Comparison of ENCODE assay signal across 9 mouse cellular contexts in genomic region chr2:126597279-126598241, GRCm38 (mm10). TPM values are rescaled to one million over a fixed set of nuclear protein-coding genes. Genes with fewer than 3 reads are reported as not detected.
A peak's percentile ranks its signal among the peaks of the same experiment; 100 is the strongest.
DNase-seq lines count a peak whose midpoint lies in the region; ATAC-seq and TF ChIP-seq lines count a peak whose summit lies in the region.
"Had no signal": no experiment of that assay in that cellular context is flagged by ENCODE, and none has a peak within 500 bp of the region (broad histone marks: within the 10 kb centered on the region; RNA-seq: fewer than 3 reads in every experiment).

No protein-coding gene starts in this region.

- peak overlapping the region; percentile 58 to 82 for H3K4me3 ChIP-seq in MEL (ENCODE audit: control insufficient read depth in 1 of 2, insufficient read depth in 1 of 2, low read depth in 2 of 2, low read length in 2 of 2)
- H3K4me3 ChIP-seq in cerebellum, adult 2 months (replicated peaks; ENCODE audit: insufficient read depth, low read depth, low read length), result no peak overlapping the region
- H3K4me3 ChIP-seq: limb, embryonic 12.5 days had no signal

- no peaks in the 10 kb centered on the region for H3K9me3 ChIP-seq in MEL (replicated peaks; ENCODE audit: insufficient read depth, low read length)
- H3K9me3 ChIP-seq: limb, embryonic 12.5 days had no signal

- no peaks in the 10 kb centered on the region for H3K27me3 ChIP-seq in MEL (ENCODE audit: control insufficient read depth in 1 of 2, insufficient read depth in 2 of 2, low read length in 2 of 2)
- no peaks in the 10 kb centered on the region for H3K27me3 ChIP-seq in cerebellum, adult 2 months (ENCODE audit: control insufficient read depth, insufficient read depth, low read length)
- H3K27me3 ChIP-seq: limb, embryonic 12.5 days had no signal

- WGBS in cerebellum, adult 2 months, result 72% methylated on average over 20 of the region's 20 CpGs

- TF ChIP-seq CTCF in MEL (IDR thresholded peaks at IDR 0.05 in 2 of 3, conservative IDR thresholded peaks at IDR 0.05 in 1 of 3; ENCODE audit: control insufficient read depth in 1 of 3, insufficient read depth in 1 of 3, low read depth in 2 of 3, low read length in 3 of 3, poor library complexity in 1 of 3, severe bottlenecking in 1 of 3), result no peak
- no peak for TF ChIP-seq CTCF in cerebellum, adult 2 months (IDR thresholded peaks at IDR 0.05; ENCODE audit: borderline replicate concordance, insufficient read depth, low read depth, low read length)

- no peaks in the 10 kb centered on the region for H3K79me2 ChIP-seq in MEL (ENCODE audit: control insufficient read depth, insufficient read depth, low read length, poor library complexity)

- TF ChIP-seq POLR2A in MEL (IDR thresholded peaks at IDR 0.05; ENCODE audit: control insufficient read depth in 1 of 2, insufficient read depth in 1 of 2, low read depth in 1 of 2, low read length in 2 of 2, poor library complexity in 1 of 2), result no peak
- TF ChIP-seq POLR2A in cerebellum, adult 2 months (IDR thresholded peaks at IDR 0.05; ENCODE audit: borderline replicate concordance, insufficient read depth, low read length), result no peak

- peak; percentile 15; the same call in 1 of the 2 replicates for ATAC-seq in neutrophil, adult 5-6 weeks (ENCODE audit: extremely low read depth, insufficient number of reproducible peaks, low FRiP score, poor library complexity, severe bottlenecking)
- ATAC-seq: hindbrain, embryonic 16.5 days had no signal

- peak; percentile 8 to 44 for DNase-seq in left cerebral cortex, postnatal 14 days (ENCODE audit: low spot score in 2 of 2)
- DNase-seq in left cerebral cortex, postnatal 4 days, result no peak
- peak; percentile 58 for DNase-seq in MEL (ENCODE audit: low read depth, low spot score)
- peak; percentile 85 for DNase-seq in induced T-regulatory cell, adult 2 months (ENCODE audit: low read depth)
- no peak for DNase-seq in c-Kit-positive CD71-positive TER-119-positive erythroid progenitor cells, embryonic 14.5 days (ENCODE audit: low spot score)
- no peak for DNase-seq in cerebellum, adult 2 months

- peak overlapping the region; percentile 54 for H3K9ac ChIP-seq in MEL (ENCODE audit: control insufficient read depth, low read depth, low read length, poor library complexity, severe bottlenecking)
- H3K9ac ChIP-seq: limb, embryonic 12.5 days had no signal

- H3K4me1 ChIP-seq in MEL (ENCODE audit: control insufficient read depth in 1 of 2, insufficient read depth in 2 of 2, low read length in 2 of 2), result peaks cover 3 to 11% of the 10 kb centered on the region in 2 experiments; a peak in 3 of 4 replicates
- H3K4me1 ChIP-seq in cerebellum, adult 2 months (ENCODE audit: control insufficient read depth, insufficient read depth, low read length), result no peaks in the 10 kb centered on the region

- no peak for TF ChIP-seq RAD21 in MEL (IDR thresholded peaks at IDR 0.05; ENCODE audit: low read depth, low read length)

- peaks cover 0 to 2% of the 10 kb centered on the region in 2 experiments; a peak in 2 of 4 replicates for H3K36me3 ChIP-seq in MEL (ENCODE audit: control insufficient read depth in 1 of 2, insufficient read depth in 2 of 2, low read length in 2 of 2)
- H3K36me3 ChIP-seq: limb, embryonic 12.5 days had no signal

- no peak for TF ChIP-seq EP300 in MEL (IDR thresholded peaks at IDR 0.05; ENCODE audit: low read depth in 1 of 2, low read length in 2 of 2)

- intact Hi-C loops in left cerebral cortex, postnatal 14 days (cut with DNase I), result loop anchor here (5.0 to 10.0 kb wide), 3 partner anchors 50 to 197 kb away; no protein-coding TSS in a partner anchor
- intact Hi-C loops in left cerebral cortex, postnatal 4 days (cut with DNase I), result loop anchor here (5.0 kb wide), 1 partner anchor 65 kb away; no protein-coding TSS in a partner anchor

- H3K27ac ChIP-seq in MEL (ENCODE audit: control insufficient read depth, low read depth, low read length), result 0 out of 2 replicates have a peak overlapping the region, but pooled peaks have one; percentile 24
- H3K27ac ChIP-seq in cerebellum, adult 2 months (ENCODE audit: insufficient read depth, low read length), result no peak overlapping the region
- H3K27ac ChIP-seq: limb, embryonic 12.5 days had no signal

TF ChIP-seq in MEL, 35 proteins besides CTCF, POLR2A, EP300 and RAD21:
- TF ChIP-seq MYB (IDR thresholded peaks at IDR 0.05; ENCODE audit: low read depth, low read length) (no peak), MXI1 (IDR thresholded peaks at IDR 0.05; ENCODE audit: low read depth, low read length) (peak; percentile 71), ETS1 (IDR thresholded peaks at IDR 0.05; ENCODE audit: low read depth, low read length) (0 out of 2 replicates have a peak, but pooled peaks have one; percentile 42), ZNF384 (IDR thresholded peaks at IDR 0.05; ENCODE audit: low read depth, low read length) (no peak), MEF2A (IDR thresholded peaks at IDR 0.05; ENCODE audit: extremely low read depth, insufficient replicate concordance, low read depth, low read length, poor library complexity, severe bottlenecking) (no peak), BHLHE40 (IDR thresholded peaks at IDR 0.05; ENCODE audit: borderline replicate concordance, low read depth, low read length) (no peak), HCFC1 (IDR thresholded peaks at IDR 0.05; ENCODE audit: low read depth, low read length) (no peak), USF2 (IDR thresholded peaks at IDR 0.05; ENCODE audit: borderline replicate concordance in 1 of 2, insufficient read depth in 1 of 2, low read depth in 1 of 2, low read length in 2 of 2) (no peak), UBTF (IDR thresholded peaks at IDR 0.05; ENCODE audit: borderline replicate concordance, insufficient read depth, low read depth, low read length) (no peak), NELFE (IDR thresholded peaks at IDR 0.05; ENCODE audit: low read depth, low read length) (no peak), TCF12 (IDR thresholded peaks at IDR 0.05; ENCODE audit: low read depth, low read length) (no peak), USF1 (IDR thresholded peaks at IDR 0.05; ENCODE audit: low read depth, low read length) (no peak), POLR2AphosphoS2 (IDR thresholded peaks at IDR 0.05; ENCODE audit: low read length) (no peak), ZKSCAN1 (IDR thresholded peaks at IDR 0.05; ENCODE audit: low read depth, low read length) (no peak), MAX (IDR thresholded peaks at IDR 0.05; ENCODE audit: low read length) (peak; percentile 30; the same call in 1 of the 2 replicates), POLR2AphosphoS5 (IDR thresholded peaks at IDR 0.05; ENCODE audit: borderline replicate concordance, low read depth, low read length) (no peak), CHD1 (IDR thresholded peaks at IDR 0.05; ENCODE audit: low read depth, low read length) (no peak), ELF1 (IDR thresholded peaks at IDR 0.05; ENCODE audit: low read depth, low read length) (no peak), TAL1 (IDR thresholded peaks at IDR 0.05; ENCODE audit: low read length) (no peak), ZMIZ1 (IDR thresholded peaks at IDR 0.05; ENCODE audit: low read depth, low read length) (no peak), ZC3H11A (IDR thresholded peaks at IDR 0.05; ENCODE audit: low read depth, low read length) (no peak), MAZ (IDR thresholded peaks at IDR 0.05; ENCODE audit: low read depth, low read length) (no peak), KAT2A (conservative IDR thresholded peaks at IDR 0.05; ENCODE audit: low read depth, low read length) (no peak), MYC (IDR thresholded peaks at IDR 0.05; ENCODE audit: low read depth, low read length) (0 out of 2 replicates have a peak, but pooled peaks have one; percentile 57), SIN3A (IDR thresholded peaks at IDR 0.05; ENCODE audit: low read length) (peak; percentile 11; the same call in 1 of the 2 replicates), TBP (IDR thresholded peaks at IDR 0.05; ENCODE audit: low read depth, low read length) (no peak), CHD2 (IDR thresholded peaks at IDR 0.05; ENCODE audit: low read length) (no peak)

RNA-seq across cellular contexts. Expression of gene Hdc, which starts 21.5 kb away (rescaled TPM):
- total RNA-seq in left cerebral cortex, postnatal 14 days (2021), result under 1 TPM; 0.36 to 0.59 TPM
- total RNA-seq in left cerebral cortex, postnatal 4 days (2021), result 1 to 10 TPM; 1.1 to 1.5 TPM
- 2.2 and 2.8 TPM in 2 replicates for total RNA-seq in MEL (2012; rRNA removed)
- 1 to 10 TPM in 1 of 2 experiments, not detected in 1; 5.5 TPM for polyA plus RNA-seq in MEL (2012; ENCODE audit: insufficient read depth in 1 of 2, insufficient read length in 2 of 2, low read depth in 1 of 2, low replicate concordance in 2 of 2, missing spikeins in 1 of 2)
- 364 and 376 TPM in 2 replicates for total RNA-seq in neutrophil, adult 5-6 weeks (2017)
- polyA plus RNA-seq in cerebellum, adult 2 months (2012; rRNA removed), result 6.6 and 7.0 TPM in 2 replicates

RNA-seq across cellular contexts. Expression of gene Slc27a2, which starts 45.4 kb away (rescaled TPM):
- total RNA-seq in left cerebral cortex, postnatal 14 days (2021), result 1 to 10 TPM; 3.5 to 4.2 TPM
- total RNA-seq in left cerebral cortex, postnatal 4 days (2021), result 1 to 10 TPM; 3.5 to 3.6 TPM
- total RNA-seq in MEL (2012; rRNA removed), result not detected in 2 replicates
- polyA plus RNA-seq in MEL (2012; ENCODE audit: insufficient read depth in 1 of 2, insufficient read length in 2 of 2, low read depth in 1 of 2, low replicate concordance in 2 of 2, missing spikeins in 1 of 2), result not detected
- 1.4 and 2.8 TPM in 2 replicates for total RNA-seq in neutrophil, adult 5-6 weeks (2017)
- 6.6 and 9.4 TPM in 2 replicates for polyA plus RNA-seq in cerebellum, adult 2 months (2012; rRNA removed)

Comparison
In these comparisons a context has a peak if more than half of its experiments do, and no peak if none do; other contexts are left out.
1. DNase-seq: peak in left cerebral cortex, postnatal 14 days (2 of 2), MEL (single experiment) and induced T-regulatory cell, adult 2 months (single experiment); none in left cerebral cortex, postnatal 4 days (single experiment), c-Kit-positive CD71-positive TER-119-positive erythroid progenitor cells, embryonic 14.5 days (single experiment) and cerebellum, adult 2 months (0 of 2).
2. RNA of gene Hdc, which starts 21.5 kb away (total RNA-seq): 364 to 376 TPM in neutrophil, adult 5-6 weeks; 2.2 to 2.8 TPM in MEL, 1.1 to 1.5 TPM in left cerebral cortex, postnatal 4 days and 0.36 to 0.59 TPM in left cerebral cortex, postnatal 14 days; every median in the first group is over 10 times any median in the second.